Mouse (Mus musculus): ENCODE measurements at regions not wholly inside any gene's neighbourhood (a gene's known extent, or its start where the extent isn't known, plus 50 kb on each side); places are given as distances from the start of the nearest gene placed in this dataset.

DNA sequence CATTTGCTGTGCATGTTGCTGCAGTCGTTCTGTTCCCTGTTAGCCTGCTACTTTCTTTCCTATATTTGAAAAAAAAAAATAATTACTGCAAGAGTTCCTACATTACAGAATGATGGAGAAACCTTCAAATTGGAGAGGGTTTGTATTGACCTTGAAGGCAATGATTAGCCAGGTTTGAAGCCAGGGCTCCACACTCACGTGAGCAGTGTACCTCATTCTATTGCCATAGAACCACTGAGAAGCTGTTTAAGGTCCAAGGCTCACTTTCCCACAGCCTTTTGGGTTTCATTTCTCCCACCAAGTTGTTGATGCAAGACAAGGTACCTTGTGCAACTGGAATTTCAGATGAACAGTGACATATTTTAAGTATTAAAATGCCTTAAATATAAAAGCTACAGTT, 1095.2 kb downstream of the Car8 start:
- no peak for DNase-seq (ENCODE audit: low spot score in 2 of 2)

DNA sequence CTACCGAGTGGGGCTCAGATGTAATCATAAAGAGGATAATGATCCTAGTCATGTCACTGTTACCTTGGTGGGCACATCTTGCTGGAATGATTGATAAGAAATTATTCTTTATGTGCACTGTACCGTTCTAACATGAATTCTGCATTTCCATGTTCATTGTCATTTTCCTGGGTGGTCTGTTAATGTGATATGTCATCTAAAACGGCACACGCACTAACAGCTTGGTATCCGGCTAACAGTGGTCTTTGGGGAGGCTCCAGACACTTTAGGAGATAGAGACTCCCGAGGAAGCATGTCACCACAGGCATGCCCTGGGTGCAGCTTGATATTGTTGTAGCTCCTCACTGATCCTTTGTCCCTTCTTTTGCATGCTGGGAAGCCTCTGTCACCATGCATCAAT, 1096.1 kb downstream of the Car8 start:
- no peak for DNase-seq (ENCODE audit: low spot score in 2 of 2)

DNA sequence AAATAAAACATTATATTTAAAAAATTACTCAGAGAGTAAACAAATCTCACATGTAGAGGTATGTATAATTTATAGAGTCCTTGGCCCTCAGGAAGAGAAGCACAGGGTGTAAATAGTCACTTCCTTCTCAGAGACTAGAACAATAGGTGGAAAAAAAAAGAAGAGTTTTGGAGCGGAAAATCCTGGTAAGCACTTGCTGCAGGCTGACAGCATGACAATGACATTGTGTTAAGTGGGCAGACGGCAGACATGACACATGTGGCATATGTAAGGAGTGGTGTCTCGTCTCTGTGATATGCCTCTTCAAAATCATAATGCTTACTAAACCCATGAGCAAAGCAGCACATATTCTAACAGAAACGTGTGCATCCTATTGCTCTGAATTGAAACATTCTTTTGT, 1126.7 kb downstream of the Car8 start:
- no peak for DNase-seq (ENCODE audit: low spot score in 2 of 2)

DNA sequence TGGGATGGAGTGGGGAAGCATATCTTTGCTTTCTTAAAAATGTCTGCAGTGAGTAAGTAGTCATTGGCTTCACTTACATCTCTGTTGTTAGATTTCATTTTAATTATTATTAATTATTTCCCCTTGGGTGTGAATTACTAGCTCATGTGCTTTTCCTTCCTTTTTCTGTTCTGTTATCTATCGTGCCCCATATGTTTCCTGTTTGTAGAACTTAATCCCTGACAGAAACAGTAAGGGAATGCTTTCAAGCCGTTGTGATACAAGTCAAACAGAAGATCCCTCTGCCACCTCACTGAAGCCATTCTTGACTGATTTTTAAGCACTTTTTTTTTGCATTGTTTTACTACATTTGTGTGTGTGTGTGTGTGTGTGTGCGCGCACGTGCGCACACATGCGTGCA, 1145.9 kb downstream of the Car8 start:
- no peak for DNase-seq (ENCODE audit: low spot score in 2 of 2)

DNA sequence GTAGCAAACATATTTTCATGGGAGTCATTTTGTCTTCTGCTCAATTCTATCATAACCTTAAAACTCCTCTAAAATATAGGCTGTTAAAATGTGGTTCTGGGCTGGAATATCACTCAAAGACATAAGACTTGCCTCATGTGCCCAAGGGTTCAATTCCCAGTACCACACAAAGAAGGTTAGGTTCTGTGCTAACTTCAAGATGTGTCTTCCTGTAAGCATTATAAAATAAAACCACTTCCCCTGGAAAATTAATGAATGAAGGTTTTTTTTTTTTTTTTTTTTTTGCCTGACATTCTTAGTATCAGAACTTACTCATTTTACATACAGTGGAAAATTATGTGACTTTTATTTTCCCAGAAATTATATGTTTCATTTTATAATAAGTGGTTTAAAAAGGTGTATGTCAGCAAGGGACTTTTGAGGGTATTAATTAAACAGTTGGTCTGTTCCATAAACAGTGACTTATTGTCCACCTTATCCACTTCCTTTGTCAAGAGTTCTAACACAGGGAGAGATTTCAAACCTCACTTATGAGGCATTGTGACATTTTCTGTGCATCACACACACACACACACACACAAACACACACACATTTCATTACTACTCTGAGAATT, 1147.5 kb downstream of the Car8 start:
- DNase-seq (ENCODE audit: low spot score in 2 of 2), result no peak
